Mouse (Mus musculus) brain, embryonic 14.5 days (tissue): Measurements from ENCODE around the gene Hist1h3c.
A peak's percentile ranks its signal among the peaks of the same experiment; 100 is the strongest.

Experiments
- CTCF ChIP-seq: fragments of 200-500 bp; IDR thresholded peaks from 2 replicates; pipeline ENCODE4 v1.5.1; 2012; ENCODE audit warnings: inconsistent platforms, mild to moderate bottlenecking, moderate library complexity, borderline replicate concordance; ENCODE audit not compliant: insufficient read depth, insufficient read length; ENCODE audit errors: extremely low read depth
- POLR2A ChIP-seq: fragments of 200-500 bp; IDR thresholded peaks from 2 replicates; pipeline ENCODE4 v1.6.1; 2012; ENCODE audit warnings: mild to moderate bottlenecking, inconsistent platforms, borderline replicate concordance; ENCODE audit not compliant: poor library complexity, insufficient read depth, insufficient read length, severe bottlenecking; ENCODE audit errors: extremely low read depth

- TF ChIP-seq POLR2A (peak; percentile 87; the same call in 1 of the 2 replicates), CTCF (no peak)
Measured at GRCm38 (mm10) chr13:23698300-23698693, 47.1 kb downstream of the Hist1h3c start, which contains the start of gene Hist1h4c.
